Mouse (Mus musculus) CD4-positive helper T cell, adult 2 months (primary cell): ENCODE results near the gene Aldh1b1.

Experiments
- DNase-seq: peaks from one replicate; pipeline ENCODE4 v3.0.0-alpha.2; 2012; ENCODE audit warnings: low read depth, missing footprints, low spot score

Aldh1b1 gene

DNA sequence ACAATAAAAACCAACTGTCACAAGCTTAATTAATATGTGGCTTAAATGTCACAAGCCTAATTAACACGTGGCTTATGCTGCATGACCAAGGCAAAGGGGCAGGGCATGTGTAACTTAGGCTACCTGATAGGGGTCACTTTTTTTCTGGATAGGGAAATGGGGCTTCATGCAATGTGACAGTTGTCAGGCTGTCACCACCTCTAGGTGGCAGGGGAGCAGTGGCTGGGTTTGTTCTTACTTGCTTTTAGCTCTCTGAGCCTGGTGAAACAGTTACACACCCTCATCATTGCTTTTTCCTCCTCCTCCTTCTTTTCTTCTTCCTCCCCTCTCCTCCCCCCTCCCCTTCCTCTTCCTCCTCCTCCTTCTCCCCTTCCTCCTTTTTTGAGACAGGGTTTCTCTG lies 15.2 kb upstream of the Aldh1b1 start:
- DNase-seq: no peak

DNA sequence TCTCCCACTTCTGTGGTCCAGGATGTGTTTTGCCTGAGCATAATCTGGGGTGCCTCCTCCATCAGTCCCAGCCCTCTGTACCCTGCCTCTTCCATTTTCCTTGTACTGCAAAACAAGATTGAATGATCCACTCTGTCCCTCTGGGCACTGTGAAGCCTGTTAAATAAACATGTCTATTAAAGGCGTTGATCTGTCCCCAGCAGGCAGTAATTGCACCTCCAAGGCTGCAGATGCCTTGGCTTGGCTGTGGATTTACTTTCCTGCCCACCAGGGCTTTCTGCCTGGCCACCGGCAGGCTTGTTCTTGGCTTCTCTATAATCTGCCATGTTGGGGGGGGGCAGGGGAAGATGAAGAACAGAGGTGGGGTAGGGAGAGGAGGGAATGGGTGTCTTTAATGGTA lies 12.9 kb upstream of the Aldh1b1 start:
- no peak for DNase-seq

DNA sequence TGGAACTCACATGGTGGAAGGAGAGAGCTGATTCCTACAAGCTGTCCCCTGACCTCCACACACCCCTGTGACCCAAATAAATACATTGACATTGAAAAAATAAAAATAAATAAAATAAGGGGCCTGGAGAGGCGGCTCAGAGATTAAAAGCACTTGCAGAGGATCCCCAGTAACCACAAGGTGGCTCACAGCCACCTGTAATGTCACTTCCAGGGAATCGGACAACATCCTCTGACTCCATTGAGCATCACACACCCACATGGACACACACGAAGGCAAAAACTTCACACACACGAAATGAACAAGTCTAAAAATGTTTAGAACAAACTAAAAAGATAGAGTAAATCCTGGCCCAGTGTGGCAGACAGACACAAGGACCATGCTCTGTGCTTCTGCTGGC lies 12.1 kb upstream of the Aldh1b1 start:
- DNase-seq: no peak

DNA sequence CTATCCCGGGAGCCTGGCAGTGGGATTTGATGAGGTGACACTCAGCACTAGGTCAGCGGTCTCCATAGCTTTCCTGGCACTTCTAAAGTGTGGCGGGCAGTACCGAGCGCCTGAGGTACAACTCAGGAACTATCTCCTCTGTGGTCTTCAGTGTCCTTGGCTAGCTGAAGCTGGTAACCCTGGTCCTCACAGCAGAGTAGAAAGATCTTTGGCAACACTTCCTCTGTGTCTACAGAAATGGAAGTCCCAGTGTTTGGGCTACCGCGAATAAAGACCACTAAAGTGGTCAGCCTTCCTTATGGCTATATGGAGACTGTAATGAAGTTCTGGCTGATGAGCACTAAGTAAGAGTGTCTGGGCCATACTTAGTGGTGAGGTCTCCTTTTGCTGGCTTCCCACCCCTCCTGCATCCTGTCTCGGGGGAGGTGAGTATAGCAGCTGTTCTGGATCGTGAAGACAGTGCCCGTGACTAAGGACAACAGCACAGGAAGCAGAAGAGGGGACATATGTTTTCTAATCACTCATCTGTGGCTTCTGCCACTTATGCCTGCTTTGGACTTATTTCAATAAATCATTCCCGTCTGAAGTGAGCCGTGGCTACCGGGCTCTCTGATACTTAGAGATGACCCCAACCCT lies 10.3 kb upstream of the Aldh1b1 start:
- no peak for DNase-seq

DNA sequence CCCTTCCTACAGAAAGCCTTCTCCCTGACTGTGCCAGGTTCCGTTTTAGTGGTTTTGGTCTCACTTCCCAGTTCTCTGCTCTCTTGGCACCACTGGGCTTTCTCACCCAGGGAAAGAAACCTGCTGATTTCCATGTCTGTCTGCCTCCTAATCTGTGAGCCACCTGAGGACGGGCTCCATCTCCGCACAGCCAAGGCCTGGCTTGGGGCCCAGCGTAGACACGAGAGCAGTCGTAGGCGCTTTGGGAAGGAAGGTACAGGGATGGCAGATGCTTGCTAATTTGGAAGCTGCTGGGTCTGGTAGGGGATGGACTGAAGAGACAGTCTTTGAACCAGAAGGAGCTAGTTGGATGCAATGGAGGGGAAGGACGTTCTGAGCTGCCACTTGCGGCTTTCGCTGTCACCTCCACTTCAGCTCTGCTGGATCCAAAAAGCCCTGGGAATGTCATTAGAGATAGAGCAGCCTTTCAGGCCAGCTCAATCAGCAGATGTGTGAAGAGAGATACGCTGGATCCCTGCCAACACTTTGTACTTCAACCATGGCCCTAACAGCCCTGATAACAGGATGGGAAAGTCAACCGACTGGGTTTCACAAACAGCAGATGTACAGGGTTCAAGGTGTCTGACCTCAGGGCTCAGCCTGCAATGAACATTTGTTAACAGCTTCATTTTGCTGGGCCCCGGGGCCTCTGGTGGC lies 9.4 kb upstream of the Aldh1b1 start:
- DNase-seq: no peak

DNA sequence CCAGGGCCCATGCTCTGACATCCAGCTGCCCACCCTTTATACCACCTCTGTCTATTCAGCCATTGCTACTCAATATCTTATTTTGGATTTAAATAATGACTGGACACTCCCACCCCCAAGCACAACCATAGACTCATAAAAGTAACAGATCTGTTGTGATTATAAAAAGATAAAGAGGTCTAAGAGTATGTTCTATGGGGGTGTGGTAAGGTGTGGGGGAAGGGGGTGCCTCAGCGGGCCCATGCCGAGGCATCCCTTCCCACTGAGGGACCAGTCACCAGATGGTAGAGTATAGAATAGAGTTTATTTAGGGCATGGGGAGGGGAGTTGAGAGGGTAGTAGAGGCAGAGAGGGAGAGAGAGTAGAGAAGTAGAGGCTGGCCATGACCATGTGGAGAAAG lies 8.8 kb upstream of the Aldh1b1 start:
- DNase-seq: no peak

DNA sequence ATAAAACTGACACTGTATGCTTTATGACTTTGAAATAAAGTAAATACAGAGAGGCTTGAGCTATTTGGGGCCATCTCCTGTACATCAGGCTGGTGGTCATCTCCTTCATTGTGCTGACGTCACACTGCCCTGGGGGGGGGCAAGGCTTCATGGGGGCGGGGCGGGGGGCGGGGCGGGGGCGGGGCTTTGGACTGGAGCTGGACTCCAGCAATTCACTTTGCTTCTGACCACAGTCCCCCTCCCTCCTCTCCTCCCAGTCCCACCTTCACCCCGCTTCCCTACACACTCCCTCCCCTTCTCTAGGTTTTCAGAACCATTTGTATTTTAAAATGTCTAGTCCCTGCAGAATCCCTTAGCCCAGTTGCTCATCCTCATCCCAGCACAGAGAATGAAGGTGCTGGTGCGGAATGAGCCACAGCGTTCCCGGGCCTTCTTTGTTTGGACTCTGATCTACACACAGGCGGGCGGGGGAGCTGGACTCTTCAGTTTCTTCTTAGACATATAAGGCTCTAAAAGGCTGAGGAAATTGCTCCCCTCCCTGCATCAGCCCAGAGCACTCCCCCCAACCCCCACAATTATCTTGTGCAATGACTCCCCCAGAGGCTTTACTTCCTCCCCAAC lies 3.5 kb upstream of the Aldh1b1 start:
- DNase-seq: no peak

DNA sequence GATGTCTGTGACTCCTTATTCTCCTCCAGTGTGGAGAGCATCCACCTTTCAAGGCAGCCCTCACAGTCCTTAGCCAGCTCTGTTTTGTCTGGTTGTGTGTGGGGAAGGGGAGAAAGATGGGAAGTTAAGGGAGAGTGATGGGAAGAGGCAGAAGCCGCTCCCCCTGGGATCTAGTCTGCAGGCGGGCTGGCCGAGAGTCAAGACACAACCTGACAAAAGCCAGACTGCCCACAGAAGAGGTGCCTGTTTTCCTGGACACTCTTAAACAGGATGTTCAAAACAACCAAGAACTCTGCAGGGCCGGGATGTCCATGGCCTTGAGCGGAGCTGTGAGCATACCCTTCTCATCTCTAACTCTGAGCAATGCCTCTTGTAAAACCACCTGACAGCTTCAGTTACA lies 2.1 kb upstream of the Aldh1b1 start:
- no peak for DNase-seq

DNA sequence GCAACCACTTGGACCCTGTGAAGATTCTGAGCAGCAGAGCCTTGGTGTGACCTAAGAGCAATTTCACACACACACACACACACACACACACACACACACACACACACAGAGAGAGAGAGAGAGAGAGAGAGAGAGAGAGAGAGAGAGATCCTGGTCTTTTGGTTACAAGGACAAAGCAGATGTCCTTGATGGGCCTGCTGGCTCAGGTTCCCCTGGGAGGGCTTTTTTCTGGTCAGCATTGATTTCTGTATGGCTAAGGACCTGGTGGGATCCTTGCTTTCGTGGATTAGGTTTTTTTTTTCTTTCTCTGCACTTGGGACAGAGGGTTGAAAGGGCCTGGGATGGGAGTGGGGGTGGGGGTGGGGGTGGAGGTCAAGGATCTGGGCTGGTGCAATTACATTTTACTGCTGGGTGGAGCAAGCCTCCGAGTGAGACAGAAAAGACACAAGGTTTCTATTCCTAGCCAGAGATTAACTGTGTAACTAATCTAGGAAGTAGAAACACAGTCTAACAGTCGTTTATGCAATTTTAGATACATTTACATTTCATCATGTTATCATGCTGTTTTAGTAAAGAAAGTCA lies 1.2 kb downstream of the Aldh1b1 start:
- DNase-seq: no peak

DNA sequence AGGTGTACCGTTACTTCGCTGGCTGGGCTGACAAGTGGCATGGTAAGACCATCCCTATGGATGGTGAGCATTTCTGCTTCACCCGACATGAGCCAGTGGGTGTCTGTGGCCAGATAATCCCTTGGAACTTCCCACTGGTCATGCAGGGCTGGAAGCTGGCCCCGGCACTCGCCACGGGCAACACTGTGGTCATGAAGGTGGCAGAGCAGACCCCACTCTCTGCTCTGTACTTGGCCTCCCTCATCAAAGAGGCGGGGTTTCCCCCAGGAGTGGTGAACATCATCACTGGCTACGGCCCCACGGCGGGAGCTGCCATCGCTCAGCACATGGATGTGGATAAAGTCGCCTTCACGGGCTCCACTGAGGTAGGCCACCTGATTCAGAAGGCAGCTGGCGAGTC lies 4.1 kb downstream of the Aldh1b1 start:
- no peak for DNase-seq

DNA sequence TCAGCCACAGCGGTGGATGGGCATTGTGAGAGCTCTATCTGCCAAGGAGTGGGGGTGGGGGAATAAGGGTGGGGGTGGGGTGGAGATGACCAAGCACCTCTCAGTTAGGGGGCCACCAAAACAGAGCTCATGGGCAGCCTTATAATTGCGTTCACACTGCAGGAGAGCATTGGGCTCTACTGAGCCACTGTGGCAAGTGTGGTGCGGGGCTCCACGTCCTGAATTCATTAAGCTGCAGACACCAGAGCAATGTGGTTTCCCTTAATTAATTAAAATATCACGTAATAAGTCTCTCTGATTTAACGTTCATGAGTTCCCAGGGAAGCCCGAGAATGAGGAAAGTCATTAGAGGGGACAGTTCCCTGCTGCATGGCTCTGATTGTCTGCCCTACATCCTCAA lies 9.2 kb downstream of the Aldh1b1 start:
- no peak for DNase-seq

DNA sequence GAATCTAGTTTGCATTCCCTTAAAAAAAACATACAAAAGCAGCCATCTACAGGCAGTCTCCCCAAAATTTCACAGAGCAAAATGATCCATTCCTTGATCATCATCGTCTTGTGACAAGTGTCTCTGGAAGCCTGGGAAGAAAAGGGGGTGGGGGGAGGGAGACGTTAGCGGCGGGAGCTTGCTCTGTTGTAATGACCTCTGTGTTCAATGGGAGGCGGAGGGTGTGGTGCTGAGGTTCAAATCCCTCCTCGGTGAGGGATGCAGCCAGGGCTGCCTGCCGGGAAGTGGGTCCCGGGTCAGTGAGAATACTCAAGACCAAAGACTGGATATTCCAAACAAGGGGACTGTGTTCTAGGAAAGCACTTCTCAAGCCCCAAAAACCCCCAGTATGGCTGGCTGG lies 12.4 kb downstream of the Aldh1b1 start:
- no peak for DNase-seq

DNA sequence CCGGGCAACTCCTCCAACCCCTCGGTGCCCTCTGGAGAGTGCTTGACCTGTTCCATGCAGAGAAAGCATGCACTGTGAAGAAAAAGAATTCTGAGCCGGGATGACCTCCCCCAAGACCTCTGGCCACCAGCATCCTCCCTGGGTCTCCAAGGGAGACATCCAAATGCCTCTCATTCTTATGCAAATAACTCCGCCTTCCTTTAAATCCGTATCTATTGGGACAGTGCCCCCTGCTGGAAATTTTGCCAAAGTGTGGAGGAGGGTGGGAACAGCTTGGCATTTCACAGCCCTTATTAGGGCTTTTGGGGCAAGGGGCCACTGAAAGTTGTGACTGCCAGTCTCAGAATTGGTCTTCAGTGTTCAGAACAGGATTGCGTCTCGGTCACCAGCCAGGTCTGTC lies 16.7 kb downstream of the Aldh1b1 start:
- no peak for DNase-seq

DNA sequence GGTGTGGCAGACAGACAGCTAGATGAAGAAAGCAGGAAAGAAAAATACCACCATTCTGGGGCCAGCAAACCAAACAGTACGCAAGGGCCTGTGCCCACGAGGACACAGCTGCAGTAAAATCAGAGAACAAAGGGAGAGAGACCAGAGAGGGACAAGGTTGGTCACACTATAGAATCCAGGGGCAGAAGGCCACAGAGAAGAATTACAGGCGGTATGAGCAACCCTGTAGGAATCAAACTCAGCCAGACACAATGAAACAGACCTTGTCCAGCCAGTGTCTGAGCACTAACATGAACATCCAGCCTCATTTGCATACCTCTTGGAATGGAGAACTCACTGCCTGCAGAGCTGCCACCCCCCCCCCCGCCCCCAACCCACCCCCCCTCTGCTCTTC lies 20.0 kb downstream of the Aldh1b1 start:
- DNase-seq: no peak

DNA sequence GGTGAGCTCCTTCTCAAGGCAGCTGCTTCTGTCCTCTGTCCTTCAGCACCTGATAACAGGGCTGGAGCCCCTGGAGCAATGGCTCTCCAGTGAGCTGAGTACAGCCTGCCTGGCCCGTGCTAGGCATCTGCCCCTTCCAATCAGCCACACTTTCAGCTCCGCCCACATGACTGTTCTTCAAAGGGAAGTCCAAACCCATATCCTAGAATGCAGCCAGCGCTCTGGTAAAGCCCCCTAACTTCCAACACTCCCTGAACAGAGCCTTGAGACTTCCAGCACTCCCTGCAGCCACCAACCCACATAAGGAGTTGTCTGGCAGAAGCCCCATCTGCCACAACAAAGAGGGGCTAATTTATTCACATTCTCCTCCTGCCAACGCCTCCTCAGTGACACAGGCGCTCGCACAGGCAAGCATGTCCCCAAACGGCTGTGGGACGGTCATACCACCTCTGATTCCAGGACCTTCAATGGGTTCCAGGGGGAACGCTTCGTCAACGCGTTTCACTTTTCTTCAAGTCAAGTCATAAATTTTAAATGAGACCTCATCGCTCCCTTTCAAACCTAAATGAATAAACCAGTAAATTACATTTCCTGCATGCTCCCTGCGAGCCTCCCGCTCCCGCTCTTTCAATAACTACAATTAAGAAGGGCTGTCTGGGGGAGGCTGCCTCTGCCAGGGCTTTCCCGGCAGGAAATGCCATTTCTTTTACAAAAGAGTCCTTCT lies 20.5 kb downstream of the Aldh1b1 start:
- DNase-seq: no peak

DNA sequence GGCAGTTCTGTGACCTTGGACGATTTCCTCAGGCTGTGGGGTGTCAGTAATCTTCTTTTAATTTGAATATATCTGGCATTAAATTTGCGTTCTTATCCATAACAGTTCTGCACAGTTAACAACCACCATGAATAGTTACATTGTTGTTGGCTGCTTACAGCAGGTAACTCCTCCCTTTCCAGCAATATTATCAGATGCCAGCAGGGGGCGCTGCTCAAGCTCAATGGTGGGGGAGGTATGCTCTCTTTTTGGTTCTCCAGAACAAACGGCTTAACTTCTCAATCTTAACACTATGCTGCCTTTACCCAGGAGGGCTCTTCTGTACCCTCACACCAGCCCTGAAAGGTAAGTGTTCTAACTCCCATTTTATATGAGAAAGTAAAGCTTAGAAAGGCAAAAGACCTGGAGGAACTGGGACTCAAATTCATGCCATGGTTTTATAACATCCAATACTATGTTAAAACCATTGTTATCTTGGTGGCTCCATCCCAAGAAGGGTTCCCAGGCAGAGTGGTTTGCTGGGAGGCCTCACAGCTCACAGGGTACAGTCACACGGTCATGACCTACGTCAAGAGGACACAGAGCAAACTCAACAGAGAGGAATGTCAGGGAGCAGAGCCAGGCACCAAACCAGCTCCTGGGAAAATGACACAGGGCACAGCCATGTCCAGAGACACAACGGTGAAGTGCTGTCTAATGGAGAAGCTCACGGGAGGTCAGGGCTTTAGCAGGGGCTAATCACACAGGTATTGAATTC lies 21.4 kb downstream of the Aldh1b1 start:
- DNase-seq: peak; percentile 34

DNA sequence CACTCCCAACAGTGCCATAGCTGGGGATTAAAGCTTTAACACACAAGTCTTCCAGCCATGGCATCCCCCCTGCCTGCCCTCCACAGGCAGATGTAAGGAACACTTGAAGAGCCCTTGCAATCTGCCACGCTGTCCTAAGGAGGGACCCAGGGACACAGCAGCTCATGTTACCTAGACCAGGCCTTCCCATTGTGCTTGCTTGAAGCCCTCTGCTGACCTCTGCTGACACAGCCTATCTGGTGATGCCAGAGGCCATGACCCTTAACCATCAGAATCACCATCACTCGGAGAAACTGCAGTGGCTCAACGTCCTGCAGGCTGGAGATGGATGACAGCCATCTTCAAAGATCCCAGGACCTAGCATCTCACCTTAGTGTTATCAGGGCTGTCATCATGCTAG lies 23.2 kb downstream of the Aldh1b1 start:
- no peak for DNase-seq

DNA sequence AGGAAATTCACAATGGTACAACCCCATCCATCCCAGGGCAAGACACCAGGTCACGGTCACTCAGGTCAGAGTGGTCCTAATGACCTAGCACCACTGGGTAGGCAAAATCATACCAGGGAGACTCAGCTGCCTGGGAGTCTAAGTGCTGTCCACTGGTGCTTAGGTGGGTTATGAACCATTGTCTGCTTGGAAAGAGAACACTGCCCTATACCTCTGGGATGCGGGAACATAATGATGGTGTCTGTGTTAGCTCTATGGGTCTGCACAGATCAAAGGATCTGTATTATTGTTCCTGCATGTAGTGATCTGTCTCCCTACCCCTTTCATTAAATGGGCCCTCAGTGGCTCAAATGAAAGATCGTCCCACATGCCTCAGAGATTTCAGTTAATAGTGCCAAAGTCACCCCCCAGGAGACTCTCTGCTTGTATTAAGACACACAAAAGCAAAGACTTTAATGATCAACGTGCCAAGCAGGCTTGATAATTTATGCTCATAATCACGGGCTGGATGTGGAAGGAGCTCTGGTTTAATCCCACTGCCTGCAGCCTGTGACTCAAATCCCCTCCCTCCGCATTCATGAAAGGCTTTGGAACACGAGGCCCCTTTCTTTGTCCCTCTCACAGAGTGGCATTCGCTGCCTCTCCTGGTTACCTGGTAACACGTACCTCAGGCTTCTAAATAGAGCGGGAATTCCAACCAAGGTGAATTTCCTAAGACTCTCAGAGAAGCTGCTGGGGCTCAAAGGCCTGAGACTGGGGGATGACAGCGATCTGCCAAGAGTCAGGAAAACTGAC lies 24.2 kb downstream of the Aldh1b1 start:
- DNase-seq: no peak

DNA sequence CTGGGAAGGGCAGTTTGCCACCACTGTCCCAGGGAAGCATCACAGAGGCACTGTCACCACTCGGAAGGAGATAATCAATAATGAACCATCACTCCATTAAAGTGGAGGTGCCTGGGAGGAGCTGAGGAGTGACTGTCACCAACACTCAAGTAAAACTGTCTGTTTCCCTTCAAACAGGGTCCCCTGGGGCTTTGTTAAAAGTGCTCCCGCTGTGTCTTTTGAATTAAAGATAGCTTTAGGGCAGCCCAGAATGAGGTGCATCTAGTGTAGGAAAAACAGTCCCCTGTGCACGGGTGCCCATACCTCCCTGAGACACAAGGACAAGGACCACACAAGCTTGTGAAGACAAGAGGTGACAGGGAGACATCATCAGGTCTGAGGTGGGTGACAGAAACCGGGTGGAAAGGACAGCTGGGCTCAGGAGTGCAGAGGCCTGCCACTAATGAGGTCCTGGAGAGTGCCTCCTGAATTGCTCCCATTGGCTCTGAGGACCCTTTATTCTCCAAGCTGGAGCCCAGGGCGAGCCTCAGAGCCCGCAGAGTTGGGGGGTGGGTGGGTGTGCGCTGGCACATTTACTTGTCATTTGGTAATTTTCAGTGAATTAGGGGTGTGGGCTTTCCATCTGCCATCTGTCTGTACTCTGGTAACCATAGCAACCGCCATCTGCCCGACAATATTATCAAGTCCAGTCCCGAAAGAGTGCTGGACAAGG lies 25.4 kb downstream of the Aldh1b1 start:
- DNase-seq: no peak
